Mouse (Mus musculus) brain, embryonic 14.5 days (tissue): Measurements from ENCODE around the gene Fmo2.

Experiments used
- CTCF ChIP-seq: fragments of 200-500 bp; IDR thresholded peaks from 2 replicates; pipeline ENCODE4 v1.5.1; 2012; ENCODE audit warnings: inconsistent platforms, mild to moderate bottlenecking, moderate library complexity, borderline replicate concordance; ENCODE audit not compliant: insufficient read depth, insufficient read length; ENCODE audit errors: extremely low read depth
- POLR2A ChIP-seq: fragments of 200-500 bp; IDR thresholded peaks from 2 replicates; pipeline ENCODE4 v1.6.1; 2012; ENCODE audit warnings: mild to moderate bottlenecking, inconsistent platforms, borderline replicate concordance; ENCODE audit not compliant: poor library complexity, insufficient read depth, insufficient read length, severe bottlenecking; ENCODE audit errors: extremely low read depth

DNA sequence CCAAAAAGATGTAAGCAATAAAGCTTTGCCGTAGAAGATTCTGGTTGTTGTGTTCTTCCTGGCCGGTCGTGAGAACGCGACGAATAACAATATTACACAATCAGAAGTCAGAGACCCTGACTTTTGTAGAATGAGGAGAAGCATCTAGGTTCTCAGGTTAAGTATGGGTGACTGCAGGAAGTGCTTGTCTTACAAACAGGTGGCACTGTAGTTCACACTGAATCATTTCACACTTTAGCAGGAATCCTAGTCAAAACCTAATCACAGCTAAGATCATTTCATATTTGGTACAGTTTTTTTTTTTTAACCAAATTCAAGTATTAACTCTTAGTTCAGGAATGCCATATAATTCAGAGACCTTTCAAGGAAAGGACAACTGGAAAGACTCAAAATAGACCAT lies 51.0 kb downstream of the Fmo2 start:
- TF ChIP-seq POLR2A = no peak
- TF ChIP-seq CTCF = no peak
